Mouse (Mus musculus) cerebellum, adult (tissue): Measurements from ENCODE around the gene Mrpl11.
"Not testable (repeated sequence)": the region's sequence is repeated elsewhere in the genome, so short reads cannot be mapped to it uniquely, and the experiment has no call there.

Source experiments
- ATAC-seq: cut with Nextera tagmentation; 2 replicates; pipeline ENCODE4 v1.9.2; 2017; ENCODE audit warnings: mild to moderate bottlenecking, moderate library complexity, mixed read lengths; ENCODE audit not compliant: insufficient number of reproducible peaks, low FRiP score, low TSS enrichment

Mrpl11 gene

DNA sequence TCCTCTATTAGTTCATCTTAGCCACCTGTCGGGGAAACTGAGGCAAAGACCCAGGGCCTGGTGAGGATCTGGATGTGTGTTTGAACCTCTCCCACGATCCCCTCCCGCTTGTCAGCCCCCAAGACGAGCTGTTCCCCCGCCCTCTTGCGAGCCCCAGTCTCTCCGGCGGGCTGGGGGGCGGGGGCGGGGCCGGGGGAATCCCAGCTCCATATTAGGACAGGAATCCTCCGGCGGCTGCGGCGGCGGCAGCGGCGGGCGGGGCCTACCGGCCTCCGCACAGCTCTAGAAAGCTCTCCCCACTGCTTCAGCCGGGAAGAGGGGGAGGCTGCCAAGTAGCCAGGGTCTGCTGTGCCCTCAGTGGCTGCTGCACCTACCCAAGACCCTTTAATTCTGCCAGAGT lies 28.8 kb downstream of the Mrpl11 start:
- no peak for ATAC-seq

DNA sequence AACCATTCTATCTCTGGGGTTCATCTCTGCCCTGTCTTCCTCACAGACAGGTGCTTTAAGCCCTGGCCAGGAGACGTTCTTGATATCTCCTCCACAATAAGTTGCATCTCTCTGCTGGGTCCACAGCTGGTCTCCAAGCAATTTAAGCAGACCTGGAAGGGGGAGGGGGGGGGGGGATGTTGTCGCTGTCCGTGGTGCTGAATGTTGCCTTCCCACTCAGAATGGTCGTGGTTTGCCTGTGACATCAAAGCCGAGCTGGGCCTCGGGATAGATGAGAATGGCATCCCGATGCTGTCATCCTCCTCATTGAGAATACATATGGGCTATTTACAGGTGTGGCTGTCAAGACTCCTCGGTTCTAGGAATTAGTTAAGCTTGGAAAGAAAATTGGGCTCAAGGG lies 30.4 kb downstream of the Mrpl11 start:
- ATAC-seq = no peak

DNA sequence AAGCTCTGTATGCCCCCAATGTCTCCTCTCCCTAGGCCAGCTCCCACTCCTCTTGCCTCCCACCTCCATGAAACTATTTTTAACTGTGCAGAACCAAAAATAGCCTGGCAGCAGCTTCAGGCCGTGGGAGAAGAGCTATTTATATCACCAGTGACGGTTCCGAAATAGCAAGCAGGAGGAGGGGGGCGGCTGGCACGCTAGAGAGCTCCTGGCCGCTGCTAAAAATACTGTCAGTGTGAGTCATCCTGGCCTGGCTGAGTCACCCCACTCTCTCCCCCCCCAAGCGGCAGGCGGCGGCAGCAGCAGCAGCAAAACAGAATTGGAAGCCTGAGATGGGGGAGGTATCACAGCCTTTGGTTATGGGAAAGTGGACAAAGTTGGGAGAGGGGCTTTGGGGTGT lies 31.0 kb downstream of the Mrpl11 start:
- ATAC-seq = peak; percentile 78; the same call in 1 of the 2 replicates

DNA sequence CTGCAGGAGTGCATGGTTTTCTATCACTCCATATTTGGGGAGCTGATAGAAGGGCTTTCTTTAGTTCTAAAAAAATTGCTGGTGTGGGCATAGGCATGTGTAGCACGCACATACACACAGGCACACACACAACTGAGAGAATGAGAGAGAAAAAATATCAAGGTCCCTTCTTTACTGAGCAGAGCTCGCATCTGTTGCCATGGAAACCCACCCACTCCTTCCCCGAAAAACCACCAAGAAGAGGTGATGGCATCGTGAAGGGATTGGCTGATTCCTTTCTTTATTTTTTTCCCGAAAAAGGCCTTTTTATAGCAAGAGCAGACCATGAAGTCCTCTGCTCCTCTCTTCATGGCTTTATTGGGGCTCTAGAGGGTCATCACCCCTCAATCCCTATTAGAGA lies 32.1 kb downstream of the Mrpl11 start:
- ATAC-seq = no peak

DNA sequence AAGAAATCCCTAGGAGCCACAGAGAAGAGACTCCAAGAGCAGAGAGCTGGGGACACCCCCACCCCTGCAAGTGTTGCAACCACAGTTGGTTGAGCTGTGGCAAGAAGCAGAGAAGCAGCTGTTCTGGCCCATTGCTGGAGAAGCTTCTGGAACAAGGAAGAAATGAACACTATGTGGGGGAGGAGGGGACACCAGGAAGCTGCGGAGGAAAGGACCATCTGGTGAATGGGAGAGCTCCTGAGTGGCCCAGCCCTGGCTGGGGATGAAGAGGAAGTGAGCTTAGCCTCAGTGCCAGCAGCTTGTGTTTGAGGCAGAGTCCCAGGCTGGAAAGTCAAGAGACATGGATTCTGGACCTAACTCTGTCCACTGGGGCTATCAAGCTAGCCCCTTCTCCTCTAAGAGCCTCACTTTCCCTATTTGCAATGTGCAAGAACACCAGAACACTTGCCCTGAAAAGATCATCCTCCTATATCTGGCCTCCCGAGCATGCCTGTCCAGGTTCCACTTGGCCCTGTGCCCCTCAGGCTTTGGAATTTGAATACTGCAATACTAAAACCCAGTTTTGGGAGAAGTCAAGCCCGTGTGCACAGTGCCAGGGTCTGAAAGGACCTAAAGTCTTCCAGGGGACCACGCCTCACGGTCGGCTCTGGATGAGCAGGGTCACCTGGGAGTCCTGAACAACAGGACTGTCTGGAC lies 37.6 kb downstream of the Mrpl11 start:
- ATAC-seq = no peak

DNA sequence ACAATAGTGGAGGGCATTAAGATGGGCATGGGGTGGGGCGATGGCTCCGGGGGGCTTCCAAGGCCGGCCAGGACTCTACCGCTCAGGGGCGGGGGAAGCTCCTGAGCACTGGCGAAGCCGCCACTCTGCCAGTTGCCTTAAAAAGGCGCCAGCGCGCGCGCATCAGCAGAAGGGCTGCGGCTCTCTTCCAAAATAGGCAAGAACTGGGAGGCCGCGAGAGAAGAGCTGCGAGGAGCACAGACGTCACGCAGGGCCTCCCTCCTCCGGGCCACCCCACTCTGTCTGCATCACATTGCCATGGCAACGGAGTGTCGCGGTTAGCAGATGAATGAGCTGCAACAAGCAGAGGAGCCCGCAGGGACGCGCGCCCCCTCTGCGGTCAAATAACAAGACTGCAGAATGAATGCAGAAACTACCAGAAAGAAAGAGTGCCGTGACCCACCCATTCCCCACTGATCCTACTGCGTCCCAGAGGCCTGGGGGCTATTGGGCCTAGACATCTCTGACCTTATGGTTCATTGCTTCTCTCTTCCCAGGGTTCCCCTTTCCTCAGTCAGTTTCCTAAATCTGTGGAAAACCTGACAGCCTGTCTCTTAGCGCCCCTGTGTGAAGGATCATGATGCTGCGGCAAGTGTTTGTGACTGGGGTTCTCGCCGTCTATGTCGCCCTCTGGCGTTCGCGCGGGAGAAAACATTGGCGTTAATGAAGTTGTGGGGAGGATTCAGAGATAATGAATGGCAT lies 39.9 kb downstream of the Mrpl11 start:
- ATAC-seq = peak; percentile 83

DNA sequence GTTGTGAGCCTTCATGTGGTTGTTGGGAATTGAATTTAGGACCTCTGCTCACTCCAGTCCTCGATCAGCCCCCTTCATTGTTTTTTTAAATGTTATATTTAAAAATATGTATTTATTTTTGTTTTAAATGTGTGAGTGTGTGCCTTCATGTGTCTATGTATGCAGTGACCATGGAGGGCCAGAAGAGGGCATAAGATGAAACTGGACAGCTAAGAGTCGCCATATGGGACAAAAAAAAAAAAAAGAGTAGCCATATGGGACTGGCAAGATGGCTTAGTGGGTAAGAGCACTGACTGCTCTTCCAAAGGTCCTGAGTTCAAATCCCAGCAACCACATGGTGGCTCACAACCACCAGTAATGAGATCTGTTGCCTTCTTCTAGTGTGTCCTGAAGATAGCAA lies 41.7 kb downstream of the Mrpl11 start:
- not testable (repeated sequence) for ATAC-seq

DNA sequence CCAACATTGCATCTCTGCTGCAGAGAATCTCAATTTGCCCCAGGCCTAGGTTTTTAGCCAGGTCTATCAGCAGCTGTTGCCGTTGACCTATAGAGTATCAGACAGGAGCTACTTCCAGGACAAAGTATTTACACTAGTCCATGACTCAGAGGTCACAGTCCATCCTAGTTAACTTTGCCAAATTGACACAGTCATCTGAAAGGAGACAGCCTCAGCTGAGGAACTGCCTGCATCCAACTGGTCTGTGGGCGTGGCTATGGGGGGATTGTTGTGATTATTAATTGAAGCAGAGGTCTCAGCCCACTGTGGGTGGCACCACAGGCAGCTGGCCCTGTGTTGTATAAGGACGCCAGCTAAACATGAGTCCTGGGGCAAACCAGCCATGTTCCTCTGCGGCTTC lies 43.0 kb downstream of the Mrpl11 start:
- no peak for ATAC-seq

DNA sequence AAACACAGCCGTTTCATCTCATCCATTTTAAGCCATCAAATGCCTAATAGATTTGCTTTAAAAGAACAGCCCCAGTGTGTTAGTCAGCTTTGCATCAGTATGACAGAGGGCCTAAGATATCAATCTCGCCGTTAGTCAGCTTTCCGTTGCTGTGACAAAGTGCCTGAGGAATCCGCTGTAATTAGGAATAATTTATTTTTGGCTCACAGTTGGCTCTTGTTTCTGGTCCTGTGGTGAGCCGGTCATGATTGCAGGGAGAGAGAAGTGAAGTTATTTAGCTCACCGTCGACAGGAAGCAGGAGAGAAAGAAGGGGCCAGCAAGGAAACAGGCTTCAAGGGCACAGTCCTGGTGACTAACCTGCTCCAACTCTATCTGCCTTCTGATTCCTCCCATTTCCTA lies 51.2 kb downstream of the Mrpl11 start:
- ATAC-seq = no peak

DNA sequence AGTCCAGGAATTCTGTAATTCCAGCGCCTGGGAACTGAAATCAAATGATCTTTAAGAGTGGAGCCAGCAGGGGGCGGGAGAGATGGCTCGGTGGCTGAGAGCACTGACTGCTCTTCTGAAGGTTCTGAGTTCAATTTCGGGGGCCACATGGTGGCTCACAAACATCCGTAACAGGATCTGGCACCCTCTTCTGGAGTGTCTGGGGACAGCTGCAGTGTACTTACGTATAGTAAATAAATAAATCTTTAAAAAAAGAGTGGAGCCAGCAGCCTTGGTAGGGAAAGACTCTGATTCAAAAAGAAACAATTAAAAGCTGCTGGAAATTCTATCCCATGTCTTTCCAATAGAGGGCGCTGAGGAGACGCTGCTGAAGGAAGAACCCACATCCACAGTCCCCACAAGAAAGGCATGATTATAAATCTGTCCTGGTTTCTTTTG lies 53.0 kb downstream of the Mrpl11 start:
- no peak for ATAC-seq

DNA sequence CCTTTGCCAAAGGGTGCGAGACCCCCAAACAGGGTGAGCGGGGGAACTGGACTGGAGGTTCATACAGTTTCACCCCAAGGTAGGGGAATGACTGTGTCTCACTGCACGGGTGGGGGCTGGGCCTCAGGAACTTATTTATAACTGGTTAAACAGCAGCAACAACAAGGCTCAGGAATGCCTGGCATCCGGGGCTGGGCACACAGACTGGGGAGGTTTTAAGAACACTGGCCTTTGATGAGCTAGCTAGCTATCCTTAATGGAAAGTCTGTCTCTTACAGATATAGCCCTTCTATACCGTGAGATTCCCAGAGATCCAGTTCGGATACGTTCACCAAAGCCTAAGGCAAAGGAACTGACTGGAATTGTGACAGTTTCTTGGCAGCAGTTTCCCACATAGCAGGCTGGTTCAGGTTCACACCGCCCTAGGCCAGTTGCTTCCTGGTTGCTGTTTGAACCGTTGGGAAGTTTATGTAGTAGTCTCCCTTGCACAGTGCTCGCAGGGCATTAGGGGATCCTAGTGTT lies 54.3 kb downstream of the Mrpl11 start:
- ATAC-seq = no peak
